Mouse (Mus musculus): ENCODE data around the gene Egfem1.

DNA sequence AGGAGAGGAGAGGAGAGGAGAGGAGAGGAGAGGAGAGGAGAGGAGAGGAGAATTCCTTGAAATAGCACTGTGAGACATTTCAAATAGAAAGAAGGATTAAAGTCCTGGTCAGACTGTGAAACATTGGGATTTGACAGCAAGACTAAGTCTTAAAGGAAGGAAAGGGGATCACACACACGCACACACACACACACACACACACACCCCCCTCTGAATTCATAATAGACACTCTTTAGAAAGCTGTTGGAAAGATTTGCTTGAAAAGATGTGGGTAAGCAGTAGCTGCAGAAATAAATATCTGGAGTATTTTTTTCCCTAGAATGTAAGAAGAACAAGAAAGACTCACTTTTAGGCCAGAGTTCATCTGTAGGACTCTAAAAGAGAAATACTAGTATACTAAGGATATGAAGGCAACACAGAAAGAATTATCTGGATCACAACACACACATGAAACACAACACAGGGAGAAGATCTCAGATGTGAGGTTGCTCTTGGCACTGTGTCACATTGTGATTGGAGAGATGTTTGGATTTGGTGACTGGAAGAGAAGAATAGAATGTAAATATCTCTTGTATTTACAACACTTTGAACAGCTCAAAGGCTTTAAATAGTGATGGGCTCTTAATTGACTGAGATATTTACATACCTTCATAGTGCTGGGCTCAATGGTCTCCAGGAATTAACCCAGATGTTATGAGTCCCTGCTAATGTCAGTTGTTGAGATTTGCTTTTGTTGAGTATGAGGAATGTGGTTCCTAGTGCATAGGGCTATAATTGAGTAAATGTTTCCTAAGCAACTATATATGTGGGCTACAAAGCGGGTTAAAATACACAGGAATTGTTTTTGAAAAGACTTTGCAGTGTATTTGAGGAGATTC, 50.5 kb downstream of the Egfem1 start:
- TF ChIP-seq CTCF (conservative IDR thresholded peaks at IDR 0.05; ENCODE audit: low read length): no peak
- TF ChIP-seq NANOG (IDR thresholded peaks at IDR 0.05; ENCODE audit: borderline replicate concordance, low read length): no peak
- TF ChIP-seq POU5F1 (IDR thresholded peaks at IDR 0.05; ENCODE audit: borderline replicate concordance, low read length): no peak

All from E14TG2a.4 (cell line).